Mouse (Mus musculus): Measurements from ENCODE around the gene Rab9b. TPM values are rescaled to one million over a fixed set of nuclear protein-coding genes. Genes with fewer than 3 reads are reported as not detected.

Gene Rab9b
- total RNA-seq (2021): 10 to 100 TPM; 22.7 to 33.9 TPM
- long read RNA-seq, transcript Rab9b-201 (3 exons, 3,980 nt): major isoform, 25 of 29 reads
- long read RNA-seq, partial matches to known transcripts: 0 of 29 reads
- long read RNA-seq, other reads (novel, unspliced or antisense): 4 of 29 reads

DNA sequence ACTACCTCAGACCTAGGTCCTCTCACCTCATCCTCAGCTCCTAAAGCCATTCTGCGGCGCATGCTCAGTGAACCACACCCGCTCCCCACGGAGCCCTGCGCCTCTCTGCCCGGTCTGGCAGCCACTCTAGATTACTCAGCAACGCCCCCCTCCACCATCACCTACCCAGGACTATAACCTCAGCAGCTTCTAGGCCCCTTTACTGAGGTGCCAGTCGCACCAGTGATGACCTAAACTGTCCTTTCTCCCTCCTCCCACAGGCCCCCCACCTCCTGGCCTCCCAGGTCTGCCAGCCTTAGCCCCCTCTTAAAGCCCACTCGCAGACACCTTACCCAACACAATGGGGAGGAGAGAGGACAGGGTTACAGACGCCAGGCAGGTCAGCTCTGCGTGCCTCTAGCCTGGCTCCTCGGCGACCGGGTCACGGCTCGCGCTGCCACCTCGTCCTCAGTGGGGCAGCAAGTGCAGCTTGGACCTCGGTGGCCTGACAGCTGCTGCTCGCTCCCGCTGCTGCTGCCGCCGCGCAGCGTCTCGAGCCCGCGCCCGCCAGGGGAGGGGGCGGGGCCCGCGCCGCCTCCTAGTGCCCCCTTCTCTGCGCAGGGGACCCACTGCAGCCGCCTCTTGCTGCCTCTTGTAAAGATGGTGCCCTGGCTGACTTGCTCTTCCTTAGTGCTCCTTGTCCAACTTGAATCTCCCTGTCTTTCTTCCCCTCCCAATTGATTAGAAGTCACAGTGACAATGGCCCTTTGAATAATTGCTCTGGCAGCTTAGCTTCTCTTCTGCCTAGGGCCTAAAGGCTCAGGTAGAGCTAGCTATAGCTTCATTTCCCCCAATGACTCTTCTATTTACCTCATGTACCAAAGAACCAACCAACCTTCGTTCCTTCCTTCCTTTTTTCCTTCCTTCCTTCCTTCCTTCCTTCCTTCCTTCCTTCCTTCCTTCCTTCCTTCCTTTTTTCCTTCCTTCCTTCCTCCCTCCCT is at the start of gene Rab9b:
Gene Rab9b (minus strand): TSS at position 695 of the 980 bp plus-strand sequence.
- peak; percentile 39 to 48 for DNase-seq (ENCODE audit: low spot score in 2 of 2)

DNA sequence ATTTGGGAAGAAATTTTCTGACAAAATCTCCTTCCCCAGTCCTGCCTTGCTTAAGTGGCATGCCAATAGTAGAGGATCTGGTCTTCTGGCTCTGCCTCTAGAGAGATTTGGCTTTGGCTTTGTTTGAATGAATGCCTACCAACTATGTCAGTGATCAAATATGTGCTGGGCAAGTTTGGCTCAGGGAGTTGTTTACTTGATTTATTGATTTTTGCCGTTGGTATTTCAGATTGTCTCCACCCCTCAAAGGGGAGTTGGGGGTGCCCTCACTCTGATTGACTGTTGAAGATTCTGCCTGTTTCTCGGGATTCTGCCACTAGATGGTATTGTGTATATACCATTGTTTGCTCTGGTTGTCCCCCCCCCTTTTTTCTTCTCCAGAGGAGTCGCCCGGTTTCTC is 35.8 kb upstream of the Rab9b start:
- DNase-seq (ENCODE audit: low spot score in 2 of 2): no peak

DNA sequence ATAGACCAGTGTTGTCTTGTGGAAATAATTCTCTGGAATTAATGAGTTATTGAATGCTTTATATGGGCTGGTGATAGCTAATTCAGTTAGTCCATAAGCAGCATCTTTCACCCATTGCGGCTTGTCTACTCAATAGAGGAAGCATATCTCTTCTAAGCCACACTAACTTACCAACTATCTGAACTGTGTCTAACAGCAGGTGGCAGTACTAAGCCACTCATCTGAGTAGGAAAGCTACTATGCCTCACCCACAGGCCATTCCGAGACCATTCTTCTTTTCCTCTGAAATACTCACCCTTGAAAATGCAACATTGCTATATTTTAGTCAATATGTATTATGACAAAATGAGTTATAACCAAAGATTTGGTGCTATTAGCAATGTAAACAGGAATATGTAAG is 27.2 kb upstream of the Rab9b start:
- peak; percentile 6 to 10 for DNase-seq (ENCODE audit: low spot score in 2 of 2)

DNA sequence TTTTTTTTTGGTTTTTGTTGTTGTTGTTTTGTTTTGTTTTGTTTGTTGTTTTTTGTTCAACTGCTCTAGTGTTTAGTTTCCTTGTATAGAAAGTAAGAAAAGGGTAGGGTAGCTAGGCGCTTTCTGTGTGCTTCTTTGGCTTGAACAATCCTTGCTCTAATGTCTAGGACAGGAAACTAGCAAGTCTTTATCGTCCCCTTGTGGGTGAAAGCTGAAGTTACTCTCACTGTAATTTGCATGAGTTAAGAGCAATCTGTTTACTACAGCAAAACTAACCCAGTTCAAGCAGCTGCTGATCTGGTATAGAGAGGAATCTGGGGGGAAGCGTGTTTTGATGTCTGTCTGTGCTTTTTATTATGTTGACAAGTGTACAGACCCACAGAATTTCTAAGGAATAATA is 18.3 kb downstream of the Rab9b start:
- DNase-seq (ENCODE audit: low spot score in 2 of 2): no peak

DNA sequence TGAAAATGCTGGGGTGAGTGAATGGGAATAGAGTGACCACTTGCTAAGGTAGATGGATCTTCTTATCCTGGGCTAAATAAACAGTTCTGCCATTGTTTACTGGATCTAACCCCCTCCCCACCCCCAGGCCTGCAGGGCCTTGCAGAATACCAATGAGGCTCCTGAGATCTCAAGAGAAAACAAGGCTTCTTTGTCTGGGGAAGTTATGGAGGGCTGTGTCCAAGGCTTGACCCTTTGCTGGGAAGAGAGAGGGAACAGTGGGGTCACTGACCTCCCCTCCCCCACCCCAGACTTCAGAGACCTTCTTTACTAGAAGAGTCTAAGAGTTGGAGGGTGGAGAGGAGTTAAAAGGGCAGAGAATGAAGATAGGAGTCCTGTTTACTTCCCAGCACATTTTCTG is 39.9 kb downstream of the Rab9b start:
- DNase-seq (ENCODE audit: low spot score in 2 of 2): no peak

- no peak for DNase-seq (ENCODE audit: low spot score in 2 of 2)
These were observed 43.5 kb downstream of the Rab9b start for GRCm38 (mm10) chrX:136825016-136825415.

DNA sequence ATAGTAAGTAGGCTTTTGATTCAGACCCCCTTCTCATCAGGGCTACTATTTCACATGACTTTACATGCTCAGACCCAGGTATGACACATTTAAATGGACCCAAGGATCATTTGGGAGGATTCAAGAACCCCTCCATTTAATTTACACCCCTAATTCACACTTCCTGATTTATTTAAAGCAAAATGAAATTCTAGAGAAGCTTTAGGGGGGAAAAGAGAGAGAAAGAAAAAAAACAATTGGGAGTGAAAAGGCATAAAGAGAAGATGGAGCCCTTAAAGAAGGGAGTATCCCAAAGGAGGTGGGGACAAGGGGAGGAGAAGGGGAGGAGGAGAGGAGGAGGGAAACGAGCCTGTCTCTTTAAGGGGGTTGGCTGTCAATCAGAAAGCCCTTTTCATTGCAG is 46.2 kb downstream of the Rab9b start, which contains the start of gene Plp1:
Gene Plp1 (plus strand): TSS at position 301 of the 400 bp plus-strand sequence.
- DNase-seq (ENCODE audit: low spot score in 2 of 2): no peak

- peak; percentile 82 to 84 for DNase-seq (ENCODE audit: low spot score in 2 of 2)
These were observed 48.3 kb downstream of the Rab9b start for GRCm38 (mm10) chrX:136820250-136820649.

GRCm38 (mm10) chrX:136819752-136820151 is 48.8 kb downstream of the Rab9b start:
- DNase-seq (ENCODE audit: low spot score in 2 of 2): no peak

Other genes starting within 250 kb of the Rab9b start
- gene Tceal1, start 160.8 kb downstream of the Rab9b start, total RNA-seq (2021): 10 to 100 TPM; 13.5 to 14.6 TPM
- 100 to 1,000 TPM; 467 to 472 TPM for gene Morf4l2, start 125.1 kb downstream of the Rab9b start, total RNA-seq (2021)
- under 1 TPM in 1 of 2 experiments, not detected in 1; 0.39 TPM for gene Glra4, start 88.6 kb downstream of the Rab9b start, total RNA-seq (2021)
- 100 to 1,000 TPM; 102 to 115 TPM for gene Plp1, start 46.1 kb downstream of the Rab9b start, total RNA-seq (2021)
- gene H2bfm, start 58.6 kb upstream of the Rab9b start, total RNA-seq (2021): not detected
- 10 to 100 TPM; 36.1 to 53.7 TPM for gene Tmsb15b2, start 106.7 kb upstream of the Rab9b start, total RNA-seq (2021)
- 1 to 10 TPM; 3.3 to 3.9 TPM for gene Tmsb15l, start 108.1 kb upstream of the Rab9b start, total RNA-seq (2021)
- 10 to 100 TPM in 1 of 2 experiments, 1 to 10 TPM in 1; 8.2 to 21.9 TPM for gene Tmsb15b1, start 108.1 kb upstream of the Rab9b start, total RNA-seq (2021)
- 100 to 1,000 TPM; 267 to 274 TPM for gene Zcchc18, start 124.4 kb upstream of the Rab9b start, total RNA-seq (2021)
- 10 to 100 TPM; 21.0 to 31.6 TPM for gene Slc25a53, start 169.5 kb upstream of the Rab9b start, total RNA-seq (2021)
- 10 to 100 TPM; 11.4 to 12.3 TPM for gene Fam199x, start 180.8 kb upstream of the Rab9b start, total RNA-seq (2021)